Mouse (Mus musculus) C2C12 (cell line): Measurements from ENCODE around the gene Dock4.

ENCODE experiments used
- CEBPB ChIP-seq: IDR thresholded peaks from one replicate; pipeline ENCODE4 v1.6.1; 2011; ENCODE audit warnings: low read depth, mild to moderate bottlenecking, control low read depth, moderate library complexity
- CTCF ChIP-seq: IDR thresholded peaks from one replicate; pipeline ENCODE4 v1.5.1; 2011; ENCODE audit not compliant: control insufficient read depth, insufficient read depth, insufficient read length
- FOSL1 ChIP-seq: IDR thresholded peaks from one replicate; pipeline ENCODE4 v1.8.0; 2011; ENCODE audit warnings: mild to moderate bottlenecking, low read length; ENCODE audit not compliant: poor library complexity, insufficient read depth, severe bottlenecking
- MAX ChIP-seq: IDR thresholded peaks from one replicate; pipeline ENCODE4 v1.6.1; 2011; ENCODE audit warnings: mild to moderate bottlenecking, control low read depth
- MYOD1 ChIP-seq: IDR thresholded peaks from one replicate; pipeline ENCODE4 v1.6.1; 2011; ENCODE audit warnings: low read depth; ENCODE audit not compliant: control insufficient read depth, insufficient read length
- MYOG ChIP-seq: IDR thresholded peaks from one replicate; pipeline ENCODE4 v1.6.1; 2011; ENCODE audit not compliant: control insufficient read depth, insufficient read length; ENCODE audit errors: extremely low read depth
- USF1 ChIP-seq: IDR thresholded peaks from one replicate; pipeline ENCODE4 v1.6.1; 2011; ENCODE audit warnings: low read depth, mild to moderate bottlenecking, control low read depth, moderate library complexity

GRCm38 (mm10) chr12:40473709-40474108 is 28.0 kb downstream of the Dock4 start:
- TF ChIP-seq CTCF = no peak
- no peak for TF ChIP-seq MAX
- no peak for TF ChIP-seq CEBPB
- TF ChIP-seq USF1 = no peak
- TF ChIP-seq MYOG = no peak
- no peak for TF ChIP-seq FOSL1
- TF ChIP-seq MYOD1 = no peak
